Mouse (Mus musculus) heart, embryonic 13.5 days (tissue): Measurements from ENCODE around the gene Pik3c2a. TPM values are rescaled to one million over a fixed set of nuclear protein-coding genes. Genes with fewer than 3 reads are reported as not detected.

ENCODE experiments used
- ATAC-seq: fragments of 200-750 bp; cut with Nextera tagmentation; 2 replicates; pipeline ENCODE4 v1.8.0; 2017; ENCODE audit warnings: moderate TSS enrichment; ENCODE audit not compliant: insufficient number of reproducible peaks, low FRiP score, low TSS enrichment; ENCODE audit errors: extremely low read depth
- H3K27ac ChIP-seq: fragments of 300-500 bp; sonication (generic); replicated peaks from 2 replicates; pipeline ENCODE4 v1.5.1; 2015; ENCODE audit warnings: moderate library complexity, mild to moderate bottlenecking, inconsistent platforms
- H3K27me3 ChIP-seq: fragments of 300-500 bp; sonication (generic); replicated peaks from 2 replicates; pipeline ENCODE4 v1.6.1; 2015; ENCODE audit warnings: mild to moderate bottlenecking, inconsistent platforms
- H3K36me3 ChIP-seq: fragments of 300-500 bp; sonication (generic); 2 replicates; pipeline ENCODE4 v1.6.1; 2015; ENCODE audit warnings: mild to moderate bottlenecking, inconsistent platforms
- H3K4me1 ChIP-seq: fragments of 300-500 bp; sonication (generic); 2 replicates; pipeline ENCODE4 v1.6.1; 2015; ENCODE audit warnings: inconsistent platforms
- H3K4me2 ChIP-seq: fragments of 300-500 bp; sonication (generic); 2 replicates; pipeline ENCODE4 v1.6.1; 2015; ENCODE audit warnings: inconsistent platforms, mild to moderate bottlenecking, moderate library complexity
- H3K4me3 ChIP-seq: fragments of 300-500 bp; sonication (generic); 2 replicates; pipeline ENCODE4 v1.5.1; 2015; ENCODE audit warnings: moderate library complexity, mild to moderate bottlenecking, inconsistent platforms
- H3K9ac ChIP-seq: fragments of 300-500 bp; sonication (generic); 2 replicates; pipeline ENCODE4 v1.6.1; 2015; ENCODE audit warnings: inconsistent platforms, mild to moderate bottlenecking, moderate library complexity
- H3K9me3 ChIP-seq: fragments of 300-500 bp; sonication (generic); 2 replicates; pipeline ENCODE4 v1.6.1; 2016; ENCODE audit warnings: inconsistent platforms
- whole genome bisulfite sequencing: fragments of 180-500 bp; shearing (Covaris S2); methylation state at CpG from one replicate; pipeline ENCODE4 v1.1.7; 2015; ENCODE audit warnings: mixed read lengths; 5-methylcytosine and 5-hydroxymethylcytosine counted together
- polyA plus RNA-seq: library from polyadenylated mRNA; unstranded; fragments of >200 nt; fragmentation: Nextera tagmentation; extraction: Ambion mirVana; gene quantifications from 2 replicates; pipeline ENCODE4 v1.2.1, GENCODE M21; 2015

The Pik3c2a gene
- polyA plus RNA-seq, 1 experiment from 2014 or later, result 14.1 TPM

- H3K9ac ChIP-seq, result 0 out of 2 replicates have a peak overlapping the region, but pooled peaks have one; percentile 30
- H3K27ac ChIP-seq, result no peak overlapping the region
- H3K4me3 ChIP-seq, result no peak overlapping the region
- peaks cover 3% of the 10 kb centered on the region; the same call in 1 of the 2 replicates for H3K4me1 ChIP-seq
- WGBS, result 29% methylated on average over 10 of the region's 10 CpGs
- H3K4me2 ChIP-seq, result peak overlapping the region; percentile 29; the same call in 1 of the 2 replicates
- no peaks in the 10 kb centered on the region for H3K27me3 ChIP-seq
- H3K9me3 ChIP-seq, result no peaks in the 10 kb centered on the region
- H3K36me3 ChIP-seq, result peaks cover 9% of the 10 kb centered on the region
- no peak for ATAC-seq
These were observed 119.8 kb downstream of the Pik3c2a start for GRCm38 (mm10) chr7:116323331-116323964.

GRCm38 (mm10) chr7:116309456-116309855, 133.8 kb downstream of the Pik3c2a start:
- WGBS, result 9% methylated on average over 9 of the region's 9 CpGs
- peaks cover 25% of the 10 kb centered on the region for H3K27me3 ChIP-seq
- H3K9ac ChIP-seq, result peak overlapping the region; percentile 58
- H3K4me1 ChIP-seq, result peaks cover 24% of the 10 kb centered on the region
- no peak for ATAC-seq
- H3K36me3 ChIP-seq, result no peaks in the 10 kb centered on the region
- H3K4me2 ChIP-seq, result peak overlapping the region; percentile 98
- no peaks in the 10 kb centered on the region for H3K9me3 ChIP-seq
- no peak overlapping the region; the same call in 1 of the 2 replicates for H3K27ac ChIP-seq
- peak overlapping the region; percentile 20; the same call in 1 of the 2 replicates for H3K4me3 ChIP-seq

- peaks cover 29% of the 10 kb centered on the region for H3K4me1 ChIP-seq
- H3K27ac ChIP-seq, result peak overlapping the region; percentile 53
- H3K36me3 ChIP-seq, result no peaks in the 10 kb centered on the region
- ATAC-seq, result no peak
- no peaks in the 10 kb centered on the region for H3K9me3 ChIP-seq
- H3K4me3 ChIP-seq, result peak overlapping the region; percentile 85
- 3% methylated on average over 16 of the region's 16 CpGs for WGBS
- H3K9ac ChIP-seq, result peak overlapping the region; percentile 81
- peaks cover 25% of the 10 kb centered on the region for H3K27me3 ChIP-seq
- H3K4me2 ChIP-seq, result peak overlapping the region; percentile 98
These were observed 134.6 kb downstream of the Pik3c2a start for GRCm38 (mm10) chr7:116308632-116308991.

GRCm38 (mm10) chr7:116307871-116308631, 135.2 kb downstream of the Pik3c2a start, which contains the start of gene Plekha7:
Plekha7 (minus strand) TSS chr7:116308376.
- H3K9ac ChIP-seq, result peak within 1 kb of the TSS; percentile 81
- WGBS, result under 1% methylated on average over 63 of the region's 65 CpGs
- ATAC-seq, result peak; percentile 47
- H3K4me2 ChIP-seq, result peak within 1 kb of the TSS; percentile 98
- H3K36me3 ChIP-seq, result no peaks in the 10 kb centered on the region
- peak within 1 kb of the TSS; percentile 68 for H3K27ac ChIP-seq
- H3K9me3 ChIP-seq, result no peaks in the 10 kb centered on the region
- peak within 1 kb of the TSS; percentile 85 for H3K4me3 ChIP-seq
- H3K4me1 ChIP-seq, result peaks cover 30% of the 10 kb centered on the region
- H3K27me3 ChIP-seq, result peaks cover 25% of the 10 kb centered on the region

GRCm38 (mm10) chr7:116307099-116307870, 136.0 kb downstream of the Pik3c2a start:
- peak overlapping the region; percentile 98 for H3K4me2 ChIP-seq
- peaks cover 30% of the 10 kb centered on the region for H3K4me1 ChIP-seq
- peak overlapping the region; percentile 81 for H3K9ac ChIP-seq
- no peaks in the 10 kb centered on the region for H3K9me3 ChIP-seq
- peak overlapping the region; percentile 85 for H3K4me3 ChIP-seq
- peaks cover 25% of the 10 kb centered on the region for H3K27me3 ChIP-seq
- WGBS, result under 1% methylated on average over 63 of the region's 63 CpGs
- peak; percentile 69 for ATAC-seq
- peak overlapping the region; percentile 68 for H3K27ac ChIP-seq
- no peaks in the 10 kb centered on the region for H3K36me3 ChIP-seq

- peak overlapping the region; percentile 98 for H3K4me2 ChIP-seq
- H3K27ac ChIP-seq, result peak overlapping the region; percentile 48; the same call in 1 of the 2 replicates
- no peaks in the 10 kb centered on the region for H3K36me3 ChIP-seq
- peaks cover 34% of the 10 kb centered on the region for H3K4me1 ChIP-seq
- ATAC-seq, result no peak
- peak overlapping the region; percentile 85 for H3K4me3 ChIP-seq
- peak overlapping the region; percentile 81 for H3K9ac ChIP-seq
- WGBS, result 21% methylated on average over 5 of the region's 5 CpGs
- H3K9me3 ChIP-seq, result no peaks in the 10 kb centered on the region
- H3K27me3 ChIP-seq, result peaks cover 25% of the 10 kb centered on the region
These were observed 136.6 kb downstream of the Pik3c2a start for GRCm38 (mm10) chr7:116306601-116307000.

GRCm38 (mm10) chr7:116301661-116302311, 141.5 kb downstream of the Pik3c2a start:
- no peak overlapping the region for H3K4me3 ChIP-seq
- no peaks in the 10 kb centered on the region for H3K9me3 ChIP-seq
- no peak overlapping the region for H3K4me2 ChIP-seq
- peaks cover 30% of the 10 kb centered on the region for H3K4me1 ChIP-seq
- H3K36me3 ChIP-seq, result no peaks in the 10 kb centered on the region
- H3K27me3 ChIP-seq, result peaks cover 12% of the 10 kb centered on the region
- 0 out of 2 replicates have a peak overlapping the region, but pooled peaks have one; percentile 28 for H3K27ac ChIP-seq
- WGBS, result 78% methylated on average over 5 of the region's 5 CpGs
- no peak for ATAC-seq
- H3K9ac ChIP-seq, result no peak overlapping the region

- H3K4me2 ChIP-seq, result no peak overlapping the region
- 0 out of 2 replicates have a peak overlapping the region, but pooled peaks have one; percentile 28 for H3K27ac ChIP-seq
- no peaks in the 10 kb centered on the region for H3K9me3 ChIP-seq
- peaks cover 23% of the 10 kb centered on the region for H3K4me1 ChIP-seq
- ATAC-seq, result no peak
- peaks cover 6% of the 10 kb centered on the region for H3K27me3 ChIP-seq
- no peak overlapping the region for H3K9ac ChIP-seq
- no peaks in the 10 kb centered on the region for H3K36me3 ChIP-seq
- WGBS, result 63% methylated on average over 4 of the region's 4 CpGs
- no peak overlapping the region for H3K4me3 ChIP-seq
These were observed 142.1 kb downstream of the Pik3c2a start for GRCm38 (mm10) chr7:116301144-116301543.

- no peak overlapping the region for H3K27ac ChIP-seq
- no peaks in the 10 kb centered on the region for H3K36me3 ChIP-seq
- 88% methylated on average over 2 of the region's 2 CpGs for WGBS
- ATAC-seq, result no peak
- no peak overlapping the region for H3K4me2 ChIP-seq
- H3K4me1 ChIP-seq, result peaks cover 34% of the 10 kb centered on the region
- H3K9me3 ChIP-seq, result no peaks in the 10 kb centered on the region
- no peaks in the 10 kb centered on the region for H3K27me3 ChIP-seq
- H3K4me3 ChIP-seq, result no peak overlapping the region
- no peak overlapping the region for H3K9ac ChIP-seq
These were observed 144.4 kb downstream of the Pik3c2a start for GRCm38 (mm10) chr7:116298851-116299250.

- peaks cover 31% of the 10 kb centered on the region for H3K4me1 ChIP-seq
- peak overlapping the region; percentile 48; the same call in 1 of the 2 replicates for H3K9ac ChIP-seq
- H3K36me3 ChIP-seq, result no peaks in the 10 kb centered on the region
- 65% methylated on average over 10 of the region's 10 CpGs for WGBS
- H3K27ac ChIP-seq, result no peak overlapping the region
- ATAC-seq, result no peak
- H3K9me3 ChIP-seq, result no peaks in the 10 kb centered on the region
- no peak overlapping the region for H3K4me2 ChIP-seq
- H3K27me3 ChIP-seq, result no peaks in the 10 kb centered on the region
- no peak overlapping the region for H3K4me3 ChIP-seq
These were observed 144.9 kb downstream of the Pik3c2a start for GRCm38 (mm10) chr7:116298389-116298788.
